Mouse (Mus musculus): ENCODE data around the gene Macrod1.

The Macrod1 gene

DNA sequence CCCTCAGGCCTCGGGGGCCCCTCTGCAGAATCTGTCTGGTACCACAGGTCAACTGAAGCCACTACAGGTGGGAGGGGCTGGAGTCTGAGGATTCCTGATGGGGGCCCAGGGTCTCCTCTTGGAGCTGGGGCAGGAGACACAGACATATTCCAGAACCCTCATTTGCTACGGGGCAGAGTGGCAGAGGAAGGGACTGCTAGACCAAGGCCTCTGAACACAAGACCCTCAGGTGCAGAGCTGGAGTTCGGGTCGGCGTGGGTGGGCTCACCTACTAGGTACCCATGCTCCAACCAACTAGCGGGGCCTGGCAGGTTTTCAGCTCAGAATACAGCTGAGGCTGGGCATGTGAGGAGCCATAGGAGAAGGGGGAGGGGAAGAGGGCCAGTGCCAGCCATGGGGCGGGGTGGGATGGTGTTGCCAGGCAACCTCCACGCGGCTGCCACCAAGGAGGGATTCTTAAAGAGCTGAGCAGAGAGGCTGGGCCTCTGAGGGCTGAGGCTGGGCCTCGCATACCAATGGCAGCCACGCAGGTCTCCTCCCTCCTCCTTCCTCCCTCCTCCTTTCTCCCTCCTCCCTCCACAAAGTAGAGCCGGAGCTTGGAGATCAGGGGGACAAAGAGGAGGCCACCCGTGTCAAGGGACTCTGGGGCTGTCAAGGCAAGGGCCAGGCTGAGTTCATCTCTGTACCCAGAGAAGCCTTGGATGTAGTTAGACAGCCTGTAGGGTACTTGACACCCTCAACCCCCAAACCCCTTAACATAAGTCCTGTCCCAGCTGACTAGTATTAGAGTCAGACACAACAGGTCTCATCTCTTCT, 115.6 kb downstream of the Macrod1 start:
- DNase-seq: peak; percentile 36 to 71

GRCm38 (mm10) chr19:7176041-7176696, 119.6 kb downstream of the Macrod1 start:
- DNase-seq: no peak

DNA sequence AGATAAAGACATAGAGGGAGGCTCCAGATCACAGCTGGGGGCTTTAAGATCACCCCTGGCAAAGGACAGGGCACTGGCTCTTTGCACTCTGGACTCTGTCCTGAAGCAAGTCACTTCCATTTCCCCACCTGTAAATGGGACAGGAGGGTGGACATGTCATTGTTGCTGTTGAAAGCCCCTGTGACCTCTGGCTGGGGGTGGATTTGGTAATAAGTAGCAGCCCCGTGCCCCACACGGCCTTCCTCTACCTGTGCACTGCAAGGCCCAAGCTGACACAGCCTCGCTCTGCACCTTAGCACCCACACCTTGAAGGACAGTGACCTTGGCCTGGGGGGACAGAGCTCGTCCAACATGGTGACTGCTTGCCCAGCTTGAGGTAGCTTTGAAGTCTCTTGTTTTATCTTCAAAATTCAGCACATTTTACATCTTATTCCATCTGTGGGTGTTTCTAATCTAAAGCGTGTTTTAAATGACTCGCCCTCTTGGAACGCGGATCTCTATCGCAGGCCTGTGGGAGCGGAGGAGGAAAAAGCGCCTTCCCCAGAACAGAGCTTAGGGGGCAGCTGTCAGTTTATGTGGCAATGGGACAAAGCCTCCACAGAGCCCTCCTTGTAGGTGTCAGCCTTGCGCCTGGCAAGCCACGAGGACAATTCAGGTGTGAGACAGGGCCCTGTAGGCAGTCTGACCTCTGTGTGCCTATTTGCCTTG, 121.3 kb downstream of the Macrod1 start:
- no peak for DNase-seq

DNA sequence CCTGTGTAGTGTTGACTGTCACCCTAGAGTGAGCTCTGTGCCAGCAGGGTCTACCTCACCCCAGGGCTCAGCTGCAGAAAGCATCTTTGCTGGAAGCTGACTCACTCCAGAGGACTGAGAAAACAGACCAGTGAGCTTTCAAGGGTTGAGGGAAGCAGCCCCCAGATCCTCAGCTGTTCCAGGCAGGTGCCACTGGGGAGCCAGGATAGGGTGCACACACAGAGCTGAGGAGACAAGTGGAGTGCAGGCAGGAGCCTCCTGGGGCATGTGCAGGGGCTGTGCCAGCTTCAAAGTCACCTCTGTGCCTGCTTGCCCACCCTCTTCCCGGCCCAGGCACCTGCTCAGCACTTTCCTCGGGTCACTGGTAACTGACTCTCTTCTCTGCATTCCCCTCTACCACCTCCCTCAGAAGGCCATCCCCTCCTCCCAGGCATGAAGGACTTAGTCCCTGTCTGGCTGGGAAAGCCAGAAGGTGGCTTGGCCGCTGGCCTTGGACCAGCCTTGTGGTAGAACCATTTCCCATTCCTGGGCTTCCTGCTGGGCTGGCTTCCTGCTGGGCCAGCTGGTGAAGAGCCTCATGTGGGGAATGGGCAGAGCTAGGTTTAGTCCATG, 122.3 kb downstream of the Macrod1 start:
- DNase-seq: no peak

GRCm38 (mm10) chr19:7180756-7181405, 124.3 kb downstream of the Macrod1 start:
- DNase-seq: peak in 1 of 2 experiments; percentile 47

DNA sequence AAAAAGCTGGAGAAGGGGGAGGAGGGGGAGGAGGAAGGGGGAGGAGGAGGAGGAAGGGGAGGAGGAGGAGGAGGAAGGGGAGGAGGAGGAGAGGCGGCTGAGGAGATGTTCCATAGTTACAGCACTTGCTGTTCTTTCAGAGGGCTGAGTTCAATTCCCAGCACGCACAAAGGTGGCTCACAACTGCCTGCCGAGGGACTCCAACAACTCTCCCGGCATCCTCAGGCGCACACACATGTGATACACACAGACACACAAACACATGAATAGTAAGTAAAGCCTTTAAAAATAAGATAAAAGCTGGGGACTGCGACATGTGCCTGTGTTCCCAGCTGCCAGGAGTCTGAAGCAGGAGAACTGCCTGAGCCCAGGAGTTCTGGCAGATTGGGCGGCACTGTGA, 124.9 kb downstream of the Macrod1 start:
- no peak for DNase-seq

DNA sequence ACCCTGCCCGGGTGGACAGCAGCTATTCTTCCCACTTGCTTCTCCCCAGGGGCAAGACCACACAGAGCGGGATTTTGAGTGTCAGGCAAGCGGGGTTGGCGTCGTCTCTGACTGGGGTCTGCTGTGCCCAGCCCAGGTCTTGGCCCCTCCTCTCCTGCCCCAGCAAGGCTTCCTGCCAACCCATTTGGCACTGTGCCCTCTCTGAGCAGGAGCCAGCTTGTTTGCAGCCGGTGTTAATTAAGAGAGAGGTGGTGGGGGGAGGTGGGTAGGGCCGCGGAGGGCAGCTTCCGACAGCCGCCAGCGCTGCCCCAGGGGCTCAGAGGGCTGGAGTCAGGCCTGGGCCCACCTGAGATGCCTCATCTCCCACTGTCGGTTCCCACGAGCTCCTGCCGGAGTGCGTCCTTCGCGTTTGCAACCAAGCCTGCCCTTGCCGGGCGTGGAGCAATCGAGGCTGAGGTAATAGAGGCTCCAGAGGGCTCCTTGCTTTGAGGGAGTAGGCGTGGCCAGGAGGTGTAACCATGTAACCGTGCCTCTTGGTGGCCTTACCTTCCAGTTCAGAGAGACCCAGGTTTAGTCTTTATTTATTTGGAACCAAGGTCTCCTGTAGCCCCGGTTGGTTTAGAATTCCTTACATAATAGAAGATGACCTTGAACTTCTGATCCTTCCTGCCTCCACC, 125.8 kb downstream of the Macrod1 start:
- DNase-seq: peak; percentile 66 to 71

DNA sequence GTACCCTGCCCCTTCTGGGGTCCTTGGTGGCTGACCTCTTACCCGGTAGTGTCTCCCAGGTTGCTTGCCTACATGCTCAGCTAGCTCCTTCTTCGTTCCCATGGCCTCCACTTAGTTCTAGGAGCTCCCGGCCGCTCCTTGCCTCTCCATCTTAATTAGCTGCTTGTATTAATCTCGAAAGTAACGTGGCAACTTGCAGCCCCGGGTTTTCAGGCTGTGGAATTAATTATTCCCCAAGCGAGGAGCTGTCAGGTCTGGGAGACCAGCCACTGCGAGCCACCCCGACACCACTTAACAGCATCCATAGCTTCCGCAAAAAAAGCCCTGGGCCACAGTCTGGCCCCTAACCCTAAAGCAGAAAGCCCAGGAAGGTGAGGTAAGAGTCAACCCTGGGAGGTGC, 126.8 kb downstream of the Macrod1 start:
- DNase-seq: no peak

- no peak for DNase-seq
These were observed 128.4 kb downstream of the Macrod1 start for GRCm38 (mm10) chr19:7185059-7185458.

DNA sequence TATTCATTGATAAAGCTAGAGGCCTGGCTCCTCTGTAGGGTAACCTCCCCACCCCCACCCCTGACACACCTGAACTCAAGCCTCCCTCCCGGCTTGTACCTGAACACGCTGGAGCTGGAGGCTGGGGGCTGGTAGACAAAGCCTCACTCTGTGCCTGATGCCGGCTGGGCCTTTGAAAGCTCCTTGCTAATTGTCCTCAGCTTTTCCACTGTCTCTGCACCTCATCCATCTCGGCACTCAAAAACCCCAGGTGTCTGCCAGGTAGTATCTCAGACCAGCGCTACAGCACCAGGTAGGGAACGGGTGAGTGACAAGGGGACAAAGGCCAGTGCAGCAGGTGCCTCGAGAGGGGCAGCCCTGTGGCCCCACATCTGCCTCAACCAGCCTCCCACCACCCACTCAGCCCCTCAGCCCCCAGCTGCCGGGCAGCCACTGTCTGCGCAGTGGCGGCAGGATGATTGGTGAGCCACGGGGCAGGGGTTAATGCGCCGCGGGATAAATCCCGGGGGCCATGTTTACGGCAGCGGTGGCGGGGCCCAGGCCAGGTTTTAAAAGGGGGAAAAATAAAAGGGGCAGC, 129.2 kb downstream of the Macrod1 start:
- DNase-seq: no peak

DNA sequence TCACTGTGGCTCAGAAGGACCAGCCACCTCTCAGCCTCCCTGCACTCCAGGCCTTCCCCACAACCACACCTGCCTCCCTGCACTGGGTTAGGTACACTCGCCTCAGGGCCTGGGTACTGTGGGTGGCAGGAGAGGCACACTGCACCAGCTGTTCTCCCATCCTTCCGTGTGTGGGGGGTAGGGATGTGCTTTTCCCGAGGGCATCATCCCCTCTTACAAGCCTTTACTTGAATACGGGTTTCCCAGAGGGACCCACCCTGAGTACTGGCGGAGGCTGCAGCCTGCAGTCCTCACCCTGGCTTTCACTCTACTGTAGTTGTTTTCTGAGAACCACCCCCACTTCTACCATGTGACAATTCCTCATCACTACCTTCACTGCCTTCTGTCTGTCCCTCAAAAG, 130.5 kb downstream of the Macrod1 start:
- no peak for DNase-seq

DNA sequence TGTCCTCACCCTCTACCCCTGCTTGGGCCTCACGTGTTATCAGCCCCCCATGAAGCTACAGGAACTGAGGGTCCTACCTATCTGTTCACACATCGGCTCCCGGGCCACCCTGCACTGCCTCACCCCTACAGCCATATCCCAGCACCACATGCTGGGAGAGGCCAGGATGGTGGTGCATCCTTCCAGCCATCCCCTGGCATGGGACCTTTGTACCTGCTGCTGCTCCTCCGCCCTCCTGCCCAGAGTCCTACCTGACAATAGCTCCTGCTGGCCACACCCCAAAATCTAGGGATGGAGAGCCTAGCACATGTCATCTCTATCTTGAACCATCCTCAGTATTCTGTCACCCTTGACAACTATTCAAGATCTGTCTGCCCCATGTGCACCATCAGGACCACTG, 132.4 kb downstream of the Macrod1 start:
- DNase-seq: no peak

- DNase-seq: no peak
These were observed 134.4 kb downstream of the Macrod1 start for GRCm38 (mm10) chr19:7190986-7191385.

- DNase-seq: no peak
These were observed 135.0 kb downstream of the Macrod1 start for GRCm38 (mm10) chr19:7191639-7192038.

DNA sequence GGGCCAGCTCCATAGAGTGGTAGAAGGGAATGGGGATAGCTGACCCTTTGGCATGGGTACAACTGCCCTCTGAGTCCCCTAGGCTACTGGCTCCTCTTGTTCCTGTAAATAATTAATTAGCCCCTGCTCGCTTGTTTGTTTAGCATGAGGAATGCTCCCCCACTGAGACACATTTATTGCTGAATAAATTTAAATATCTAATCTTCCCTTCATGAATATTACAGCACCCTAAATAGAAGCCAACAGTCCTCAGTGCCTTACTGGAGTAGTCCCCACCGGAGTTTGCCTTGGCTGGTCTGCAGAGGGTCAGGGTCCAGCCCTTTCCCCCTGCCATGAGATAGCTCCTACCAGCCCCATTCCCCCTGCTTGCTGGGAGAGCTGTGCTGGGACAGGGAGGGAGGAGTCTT, 136.0 kb downstream of the Macrod1 start:
- no peak for DNase-seq

DNA sequence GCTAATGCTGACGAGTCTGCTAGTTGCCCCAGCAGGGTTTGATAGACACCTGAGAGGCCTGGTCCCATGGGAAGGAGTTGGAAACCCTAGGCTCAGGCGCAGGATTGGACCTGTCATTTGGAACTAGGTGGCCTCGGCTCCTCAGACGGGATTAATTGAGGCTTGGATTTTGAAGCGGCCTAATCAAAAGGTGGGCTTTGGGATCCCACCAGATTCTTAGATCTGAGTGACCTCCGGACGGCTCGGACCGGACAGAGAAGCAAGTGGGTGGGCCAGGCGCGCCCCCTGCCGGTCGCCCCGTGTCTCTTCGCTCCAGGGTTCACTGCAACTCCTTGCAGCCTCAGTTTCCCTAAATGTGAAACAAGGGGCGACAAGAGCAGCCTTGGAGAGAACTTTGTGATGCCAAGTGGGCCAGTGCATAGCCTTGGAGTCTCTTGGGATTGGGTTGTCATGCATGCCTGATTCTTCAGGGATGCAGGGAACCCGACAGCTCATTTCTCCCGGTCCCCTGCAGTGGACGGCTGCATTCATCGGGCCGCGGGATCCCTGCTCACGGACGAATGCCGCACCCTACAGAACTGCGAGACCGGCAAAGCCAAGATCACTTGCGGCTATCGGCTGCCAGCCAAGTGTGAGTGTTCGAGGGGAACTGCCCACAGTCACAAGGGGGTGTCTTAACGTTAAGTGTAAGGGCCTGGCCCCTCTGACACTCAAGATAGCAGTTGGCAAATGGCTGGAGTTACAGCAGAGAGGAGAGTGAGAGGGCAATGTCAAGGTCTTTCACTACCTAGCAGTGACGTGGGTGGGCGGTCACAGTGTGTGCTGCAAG, 139.5 kb downstream of the Macrod1 start:
- peak; percentile 66 to 75 for DNase-seq

GRCm38 (mm10) chr19:7196741-7197270, 140.2 kb downstream of the Macrod1 start:
- DNase-seq: peak in 1 of 2 experiments; percentile 28

GRCm38 (mm10) chr19:7197445-7197844, 140.8 kb downstream of the Macrod1 start:
- DNase-seq: no peak

- no peak for DNase-seq
These were observed 142.5 kb downstream of the Macrod1 start for GRCm38 (mm10) chr19:7199089-7199488.

GRCm38 (mm10) chr19:7200427-7200826, 143.8 kb downstream of the Macrod1 start:
- no peak for DNase-seq

GRCm38 (mm10) chr19:7204898-7205297, 148.3 kb downstream of the Macrod1 start:
- no peak for DNase-seq

Measured in lung, postnatal 4 days (tissue).